Mouse (Mus musculus): ENCODE results near the gene Asphd2. TPM values are rescaled to one million over a fixed set of nuclear protein-coding genes. Genes with fewer than 3 reads are reported as not detected.
"Not testable (repeated sequence)": the region's sequence is repeated elsewhere in the genome, so short reads cannot be mapped to it uniquely, and the experiment has no call there.

Gene Asphd2
- polyA plus RNA-seq, 1 experiment, result not detected

DNA sequence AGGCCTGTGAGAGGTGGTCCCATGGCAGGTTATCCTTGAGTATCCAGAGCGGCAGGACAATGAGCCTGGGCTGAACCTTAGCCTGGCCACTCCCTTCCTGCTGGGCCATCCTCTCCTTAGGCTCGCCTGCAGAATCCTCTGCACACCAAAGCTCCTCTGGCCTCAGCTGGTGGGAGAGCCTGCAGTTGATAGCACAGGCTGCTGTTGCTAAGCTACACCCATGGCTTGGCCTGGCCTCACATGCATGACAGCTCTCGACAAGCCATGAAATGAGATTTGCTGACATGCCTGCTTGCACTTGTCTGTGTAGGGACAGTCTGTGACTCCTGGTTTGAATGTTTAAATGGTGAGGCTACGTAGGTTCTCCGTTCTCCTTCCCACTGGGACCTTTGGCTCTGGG is 22.0 kb upstream of the Asphd2 start:
- TF ChIP-seq GATA1 (IDR thresholded peaks at IDR 0.05; ENCODE audit: borderline replicate concordance, low read length), result no peak
- TF ChIP-seq FLI1 (IDR thresholded peaks at IDR 0.05; ENCODE audit: low read length), result no peak
- Histone ChIP-seq H3K4me3 (replicated peaks) (no peak overlapping the region), H3K36me3 (replicated peaks; ENCODE audit: low read length) (no peaks in the 10 kb centered on the region), H3K9me3 (peaks cover 33% of the 10 kb centered on the region), H3K4me1 (peaks cover 7% of the 10 kb centered on the region), H3K27me3 (replicated peaks) (peaks cover 66% of the 10 kb centered on the region)

- H3K9me3 ChIP-seq, result peaks cover 33% of the 10 kb centered on the region
- H3K4me3 ChIP-seq (replicated peaks); H3K4me1 ChIP-seq; H3K36me3 ChIP-seq (replicated peaks; ENCODE audit: low read length): not testable (repeated sequence)
- peaks cover 73% of the 10 kb centered on the region for H3K27me3 ChIP-seq (replicated peaks)
Measured at GRCm38 (mm10) chr5:112412781-112413180, 18.1 kb upstream of the Asphd2 start.

GRCm38 (mm10) chr5:112411514-112412335 is 17.1 kb upstream of the Asphd2 start:
- Histone ChIP-seq H3K4me3 (replicated peaks) (no peak overlapping the region), H3K4me1 (peaks cover 5% of the 10 kb centered on the region), H3K27me3 (replicated peaks) (peaks cover 75% of the 10 kb centered on the region), H3K9me3 (peaks cover 25% of the 10 kb centered on the region), H3K36me3 (replicated peaks; ENCODE audit: low read length) (no peaks in the 10 kb centered on the region)
- TF ChIP-seq GATA1 (IDR thresholded peaks at IDR 0.05; ENCODE audit: borderline replicate concordance, low read length), result no peak
- TF ChIP-seq FLI1 (IDR thresholded peaks at IDR 0.05; ENCODE audit: low read length), result no peak

DNA sequence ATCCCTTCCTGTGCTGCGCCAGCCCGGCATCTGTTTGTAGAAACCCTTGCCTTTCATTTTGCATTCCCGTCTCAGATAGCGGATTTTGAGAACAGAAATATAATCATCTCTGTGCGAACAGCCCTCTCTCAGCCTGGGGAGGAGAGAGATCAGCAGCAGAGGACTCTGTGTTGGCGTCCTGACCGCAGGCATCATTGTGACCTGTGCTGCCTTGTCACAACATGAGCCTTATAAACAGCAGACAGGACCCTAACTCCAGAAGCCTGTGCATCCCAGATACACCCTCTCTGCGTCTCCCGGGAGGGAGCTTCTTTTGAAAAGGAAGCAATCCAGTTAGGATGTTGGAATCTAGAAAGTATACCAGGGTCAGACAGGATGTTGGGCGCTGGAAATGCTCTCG is 16.4 kb upstream of the Asphd2 start:
- H3K36me3 ChIP-seq (replicated peaks; ENCODE audit: low read length), result no peaks in the 10 kb centered on the region
- H3K9me3 ChIP-seq, result peaks cover 23% of the 10 kb centered on the region
- H3K4me3 ChIP-seq (replicated peaks), result no peak overlapping the region
- H3K27me3 ChIP-seq (replicated peaks), result peaks cover 74% of the 10 kb centered on the region
- H3K4me1 ChIP-seq, result peaks cover 7% of the 10 kb centered on the region
- no peak for TF ChIP-seq GATA1 (IDR thresholded peaks at IDR 0.05; ENCODE audit: borderline replicate concordance, low read length)
- no peak for TF ChIP-seq FLI1 (IDR thresholded peaks at IDR 0.05; ENCODE audit: low read length)

DNA sequence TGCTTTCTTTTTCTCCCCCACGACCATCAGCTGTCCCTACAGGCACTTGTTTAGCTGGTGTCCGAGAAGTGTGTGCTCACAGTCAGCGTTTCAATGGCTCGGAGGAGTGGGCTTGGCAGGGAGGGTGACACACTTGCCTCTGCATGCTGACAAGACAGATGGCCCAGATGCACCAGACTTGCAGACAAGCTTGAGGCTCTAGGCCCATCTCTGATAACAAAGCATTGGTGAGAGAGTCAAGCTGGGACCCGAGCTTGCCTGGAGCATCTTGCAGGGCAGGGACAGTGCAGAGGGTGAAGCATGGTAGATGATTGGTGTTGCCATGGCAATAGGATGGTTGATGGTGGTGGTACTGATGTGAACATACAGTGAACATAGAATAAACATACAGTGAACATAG is 14.6 kb upstream of the Asphd2 start:
- Histone ChIP-seq H3K27me3 (replicated peaks) (peaks cover 84% of the 10 kb centered on the region), H3K9me3 (peaks cover 23% of the 10 kb centered on the region), H3K36me3 (replicated peaks; ENCODE audit: low read length) (no peaks in the 10 kb centered on the region), H3K4me3 (replicated peaks) (no peak overlapping the region), H3K4me1 (peaks cover 12% of the 10 kb centered on the region)
- no peak for TF ChIP-seq GATA1 (IDR thresholded peaks at IDR 0.05; ENCODE audit: borderline replicate concordance, low read length)
- no peak for TF ChIP-seq FLI1 (IDR thresholded peaks at IDR 0.05; ENCODE audit: low read length)

DNA sequence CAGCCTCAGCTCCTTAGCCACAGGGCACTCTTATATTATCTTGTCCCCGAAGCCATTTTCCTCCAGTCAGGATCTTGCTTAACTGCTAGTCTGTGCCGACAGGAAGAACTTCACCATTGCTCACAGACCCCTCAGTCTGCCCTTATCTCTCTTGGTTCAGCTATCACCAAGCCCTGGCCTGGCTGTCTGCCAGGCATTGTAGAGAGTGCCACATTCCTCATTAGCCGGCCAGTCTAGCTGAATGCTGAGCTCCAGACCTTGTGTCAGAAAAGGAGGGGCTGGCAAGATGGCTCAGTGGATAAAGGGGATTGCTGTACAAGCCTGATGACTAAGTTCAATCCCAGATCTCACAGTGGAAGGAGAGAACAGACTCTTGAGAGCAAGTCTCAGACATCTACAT is 11.4 kb upstream of the Asphd2 start:
- TF ChIP-seq GATA1 (IDR thresholded peaks at IDR 0.05; ENCODE audit: borderline replicate concordance, low read length) (no peak), FLI1 (IDR thresholded peaks at IDR 0.05; ENCODE audit: low read length) (no peak)
- Histone ChIP-seq H3K9me3 (peaks cover 6% of the 10 kb centered on the region), H3K4me1 (peaks cover 7% of the 10 kb centered on the region), H3K27me3 (replicated peaks) (peaks cover 71% of the 10 kb centered on the region), H3K36me3 (replicated peaks; ENCODE audit: low read length) (no peaks in the 10 kb centered on the region), H3K4me3 (replicated peaks) (no peak overlapping the region)

DNA sequence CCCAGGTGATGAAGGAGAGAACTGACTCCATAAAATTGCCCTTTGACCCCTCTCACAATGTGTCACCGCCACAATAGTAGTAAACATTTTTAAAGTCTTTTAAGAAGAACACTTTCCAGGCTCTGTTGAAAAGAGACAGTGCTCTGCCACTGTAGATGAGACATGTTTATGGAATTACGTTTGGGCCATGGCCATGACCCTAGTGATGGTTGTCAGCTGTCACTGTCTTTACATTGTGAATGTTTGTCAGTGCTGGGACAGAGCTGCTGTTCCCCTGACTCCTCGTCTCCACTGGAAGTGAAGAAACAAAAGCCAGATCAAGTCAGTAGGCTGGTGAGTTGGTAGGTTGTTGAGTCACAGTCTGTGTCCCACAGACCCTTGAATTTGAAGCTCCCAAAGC is 7.8 kb upstream of the Asphd2 start:
- peaks cover 64% of the 10 kb centered on the region for H3K27me3 ChIP-seq (replicated peaks)
- no peaks in the 10 kb centered on the region for H3K36me3 ChIP-seq (replicated peaks; ENCODE audit: low read length)
- H3K9me3 ChIP-seq, result peaks cover 7% of the 10 kb centered on the region
- no peak overlapping the region for H3K4me3 ChIP-seq (replicated peaks)
- peaks cover 7% of the 10 kb centered on the region for H3K4me1 ChIP-seq
- TF ChIP-seq FLI1 (IDR thresholded peaks at IDR 0.05; ENCODE audit: low read length), result no peak
- no peak for TF ChIP-seq GATA1 (IDR thresholded peaks at IDR 0.05; ENCODE audit: borderline replicate concordance, low read length)

- Histone ChIP-seq H3K9me3 (peaks cover 15% of the 10 kb centered on the region), H3K4me1 (peaks cover 11% of the 10 kb centered on the region), H3K4me3 (replicated peaks) (no peak overlapping the region), H3K36me3 (replicated peaks; ENCODE audit: low read length) (no peaks in the 10 kb centered on the region), H3K27me3 (replicated peaks) (peaks cover 71% of the 10 kb centered on the region)
- TF ChIP-seq GATA1 (IDR thresholded peaks at IDR 0.05; ENCODE audit: borderline replicate concordance, low read length) (no peak), FLI1 (IDR thresholded peaks at IDR 0.05; ENCODE audit: low read length) (no peak)
Measured at GRCm38 (mm10) chr5:112399284-112399683, 4.6 kb upstream of the Asphd2 start.

DNA sequence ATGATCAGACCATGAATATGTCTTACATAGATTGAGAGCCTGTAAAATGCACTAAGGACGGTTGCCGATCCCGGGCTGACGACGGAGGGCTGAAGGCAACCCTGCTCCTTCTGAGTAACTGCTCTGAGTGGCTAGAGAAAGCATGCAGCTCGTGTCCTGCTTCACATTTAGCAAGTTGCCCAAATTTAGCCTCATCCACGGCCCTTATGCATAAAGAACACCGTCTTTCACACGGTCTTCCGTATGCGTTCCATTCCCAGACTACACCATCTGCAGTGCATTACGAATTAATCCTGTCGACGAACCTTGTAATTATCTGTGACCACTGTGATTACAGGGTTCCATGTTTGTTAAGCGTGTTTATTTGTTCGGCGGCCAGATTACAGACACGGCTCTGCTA is 1.4 kb upstream of the Asphd2 start:
- Histone ChIP-seq H3K9me3 (peaks cover 19% of the 10 kb centered on the region), H3K36me3 (replicated peaks; ENCODE audit: low read length) (no peaks in the 10 kb centered on the region), H3K4me3 (replicated peaks) (no peak overlapping the region), H3K4me1 (peaks cover 24% of the 10 kb centered on the region), H3K27me3 (replicated peaks) (peaks cover 90% of the 10 kb centered on the region)
- TF ChIP-seq FLI1 (IDR thresholded peaks at IDR 0.05; ENCODE audit: low read length), result no peak
- TF ChIP-seq GATA1 (IDR thresholded peaks at IDR 0.05; ENCODE audit: borderline replicate concordance, low read length), result no peak

GRCm38 (mm10) chr5:112394415-112394763 is 277 bp downstream of the Asphd2 start:
- Histone ChIP-seq H3K4me1 (peaks cover 39% of the 10 kb centered on the region), H3K4me3 (replicated peaks) (peak overlapping the region; percentile 91), H3K9me3 (peaks cover 20% of the 10 kb centered on the region), H3K27me3 (replicated peaks) (peaks cover 88% of the 10 kb centered on the region), H3K36me3 (replicated peaks; ENCODE audit: low read length) (no peaks in the 10 kb centered on the region)
- TF ChIP-seq GATA1 (IDR thresholded peaks at IDR 0.05; ENCODE audit: borderline replicate concordance, low read length) (no peak), FLI1 (IDR thresholded peaks at IDR 0.05; ENCODE audit: low read length) (no peak)

All from megakaryocyte, embryonic 14.5 days (primary cell).